Mouse (Mus musculus): ENCODE data around the gene Fcrl1. TPM values are rescaled to one million over a fixed set of nuclear protein-coding genes. Genes with fewer than 3 reads are reported as not detected.

Fcrl1 gene
- polyA plus RNA-seq, 1 experiment from 2014 or later = 0.29 TPM

DNA sequence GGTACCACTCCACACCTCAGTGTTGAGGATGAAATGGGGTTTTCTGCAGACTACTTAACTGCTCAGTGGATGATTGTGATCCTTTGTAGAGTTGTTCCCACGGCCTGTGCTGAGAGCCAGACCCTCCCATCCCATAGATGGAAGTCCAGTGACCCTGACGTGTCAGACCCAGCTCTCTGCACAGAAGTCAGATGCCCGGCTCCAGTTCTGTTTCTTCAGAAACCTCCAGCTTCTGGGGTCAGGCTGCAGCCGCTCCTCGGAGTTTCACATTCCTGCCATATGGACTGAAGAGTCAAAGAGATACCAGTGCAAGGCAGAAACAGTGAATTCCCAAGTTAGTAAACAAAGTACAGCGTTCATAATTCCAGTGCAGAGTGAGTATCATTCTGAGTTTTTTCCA lies 67.8 kb downstream of the Fcrl1 start:
- H3K4me1 ChIP-seq (replicated peaks; ENCODE audit: control insufficient read depth, insufficient read depth, low read length) = no peaks in the 10 kb centered on the region
- no peak overlapping the region for H3K27ac ChIP-seq (ENCODE audit: low read length)
- no peak overlapping the region for H3K4me3 ChIP-seq (ENCODE audit: low read length)
- no peak overlapping the region for H3K4me2 ChIP-seq (ENCODE audit: low read depth, low read length)
- no peaks in the 10 kb centered on the region for H3K36me3 ChIP-seq (ENCODE audit: control insufficient read depth, insufficient read depth, low read length)
- ATAC-seq (ENCODE audit: low read depth) = peak; percentile 54; the same call in 1 of the 2 replicates
- no peaks in the 10 kb centered on the region for H3K27me3 ChIP-seq (ENCODE audit: control insufficient read depth, insufficient read depth, low read depth, low read length)
- no peak overlapping the region for H3K9ac ChIP-seq (ENCODE audit: low read length)
- WGBS = 38% methylated on average over 6 of the region's 6 CpGs
- H3K9me3 ChIP-seq (ENCODE audit: control insufficient read depth, low read length) = no peaks in the 10 kb centered on the region

Other genes with a start within 250 kb of the Fcrl1 start
- 13.2 and 14.2 TPM in 2 replicates for gene Kirrel, start 201.6 kb upstream of the Fcrl1 start, polyA plus RNA-seq (2015; fragmentation: Nextera tagmentation; extraction: Ambion mirVana)
- gene Fcrls, start 112.6 kb upstream of the Fcrl1 start, polyA plus RNA-seq (2015; fragmentation: Nextera tagmentation; extraction: Ambion mirVana) = 8.3 and 9.8 TPM in 2 replicates
- 0.45 and 1.4 TPM in 2 replicates for gene Cd5l, start 18.5 kb upstream of the Fcrl1 start, polyA plus RNA-seq (2015; fragmentation: Nextera tagmentation; extraction: Ambion mirVana)
- gene Fcrl5, start 59.4 kb downstream of the Fcrl1 start, polyA plus RNA-seq (2015; fragmentation: Nextera tagmentation; extraction: Ambion mirVana) = not detected in 2 replicates
- 16.9 and 20.3 TPM in 2 replicates for gene Etv3, start 149.0 kb downstream of the Fcrl1 start, polyA plus RNA-seq (2015; fragmentation: Nextera tagmentation; extraction: Ambion mirVana)
- gene Arhgef11, start 241.2 kb downstream of the Fcrl1 start, polyA plus RNA-seq (2015; fragmentation: Nextera tagmentation; extraction: Ambion mirVana) = 15.4 and 15.5 TPM in 2 replicates